Mouse (Mus musculus): ENCODE results near the gene Olfr1087.
"Not testable (repeated sequence)": the region's sequence is repeated elsewhere in the genome, so short reads cannot be mapped to it uniquely, and the experiment has no call there.

The Olfr1087 gene

DNA sequence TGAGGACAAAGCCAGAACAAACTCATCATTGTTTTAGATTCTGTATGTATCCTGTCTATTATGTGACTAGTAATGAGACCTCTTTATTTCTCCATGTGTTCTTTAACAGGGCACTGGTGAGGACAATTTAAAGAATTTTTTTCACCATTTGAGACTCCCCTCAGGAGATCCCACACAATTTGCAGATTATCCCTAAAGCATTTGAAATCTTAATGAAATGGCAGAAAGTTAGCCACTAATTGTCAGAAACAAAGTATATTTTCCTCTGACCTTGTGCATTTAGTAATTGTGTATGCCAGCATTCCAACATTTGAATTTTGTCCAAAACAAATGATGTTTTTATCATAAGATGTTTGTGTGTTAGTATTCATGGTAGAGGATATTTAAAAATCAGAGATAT lies at the start of gene Olfr1087:
Olfr1087 (minus strand) TSS at position 101 of the 400 bp plus-strand sequence.
- no peak for DNase-seq (ENCODE audit: low read depth, low spot score)

DNA sequence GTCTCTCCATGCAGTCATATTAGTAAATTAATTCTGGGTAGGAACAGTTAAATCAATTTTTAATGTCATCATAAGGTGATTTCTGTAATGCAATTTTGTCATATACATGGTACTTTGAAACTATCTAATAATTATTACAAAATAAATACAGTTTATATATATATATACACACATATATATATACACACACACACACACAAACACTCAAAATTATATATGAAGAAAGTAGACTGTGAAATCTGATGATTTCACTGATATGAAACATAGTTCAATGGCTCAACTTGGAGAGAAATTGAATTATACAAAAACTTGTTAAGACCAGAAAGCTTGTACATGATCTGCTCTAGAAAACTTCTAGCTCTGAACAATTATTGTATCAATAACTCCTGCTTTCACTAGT lies 35.4 kb upstream of the Olfr1087 start, which contains the start of gene Olfr1089:
Olfr1089 (minus strand) TSS at position 101 of the 400 bp plus-strand sequence.
- no peak for DNase-seq (ENCODE audit: low read depth, low spot score)

DNA sequence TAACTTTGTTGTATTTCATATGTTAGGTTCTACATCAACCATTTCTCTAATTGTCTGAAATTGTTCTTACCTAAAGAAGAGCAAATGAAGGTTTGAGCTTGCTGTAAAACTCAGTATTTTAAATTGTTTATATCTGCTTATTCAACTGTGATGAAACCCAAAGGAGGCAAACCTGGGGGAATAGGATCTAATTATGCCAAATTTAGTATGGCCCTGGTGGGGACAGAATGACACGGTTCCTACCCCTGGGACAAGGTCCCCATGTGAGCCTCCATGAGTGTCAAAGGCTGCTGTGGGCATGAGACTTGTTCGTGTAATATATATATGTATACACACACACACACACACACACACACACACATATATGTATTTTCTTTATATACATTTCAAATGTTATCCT lies 18.2 kb downstream of the Olfr1087 start, which contains the start of gene Olfr1086:
Olfr1086 (minus strand) TSS at position 101 of the 400 bp plus-strand sequence.
- DNase-seq (ENCODE audit: low read depth, low spot score), result no peak

DNA sequence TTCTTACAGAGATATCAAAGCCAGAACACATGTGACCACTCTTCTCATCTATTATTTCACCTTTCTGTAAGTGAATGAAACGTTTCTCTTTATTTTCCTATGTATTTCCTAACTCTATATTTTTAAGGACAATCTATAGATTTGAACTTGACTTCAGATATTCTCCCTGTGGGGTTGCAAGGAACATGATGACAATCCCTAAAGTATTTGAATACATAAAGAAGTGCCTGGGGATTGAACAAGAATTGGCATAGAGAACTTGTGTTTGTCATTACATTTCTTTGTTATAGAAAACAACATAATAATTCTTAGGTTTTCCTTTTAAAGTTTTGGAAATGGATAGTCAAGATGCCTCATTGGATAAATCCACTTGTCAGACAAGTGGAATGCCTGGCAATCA lies 36.3 kb downstream of the Olfr1087 start, which contains the start of gene Olfr1085:
Olfr1085 (minus strand) TSS at position 101 of the 400 bp plus-strand sequence.
- DNase-seq (ENCODE audit: low read depth, low spot score), result no peak

DNA sequence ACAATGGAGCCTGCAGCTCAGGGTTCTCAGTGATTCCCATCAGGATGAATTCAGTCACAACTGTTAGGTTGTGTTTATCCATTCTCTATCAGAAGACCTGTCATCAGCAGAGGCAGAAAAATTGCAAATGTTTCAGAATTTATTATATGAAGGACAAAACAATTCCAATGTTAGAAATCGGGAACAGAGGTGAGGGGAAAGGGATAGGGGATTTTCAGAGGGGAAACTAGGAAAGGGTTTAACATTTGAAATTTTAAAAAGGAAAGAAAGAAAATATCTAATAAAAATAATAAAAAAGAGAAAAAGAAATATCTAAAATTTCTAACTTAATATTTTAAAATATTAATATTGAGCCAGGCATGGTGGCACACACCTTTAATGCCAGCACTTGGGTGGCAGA lies 58.6 kb downstream of the Olfr1087 start, which contains the start of gene Olfr1084:
Olfr1084 (minus strand) TSS at position 101 of the 400 bp plus-strand sequence.
- DNase-seq (ENCODE audit: low read depth, low spot score), result not testable (repeated sequence)

Measured in forelimb bud, embryonic 11.5 days (tissue).